Mouse (Mus musculus) heart, embryonic 15.5 days (tissue): ENCODE measurements around the gene Lrrn2. TPM values are rescaled to one million over a fixed set of nuclear protein-coding genes. Genes with fewer than 3 reads are reported as not detected.
"Not testable (repeated sequence)": the region's sequence is repeated elsewhere in the genome, so short reads cannot be mapped to it uniquely, and the experiment has no call there.

Experiments used
- ATAC-seq: fragments of 200-750 bp; cut with Nextera tagmentation; replicated peaks from 2 replicates; pipeline ENCODE4 v1.8.0; 2017; ENCODE audit warnings: low read depth, moderate TSS enrichment; ENCODE audit not compliant: insufficient number of reproducible peaks, insufficient read depth, low FRiP score
- H3K27ac ChIP-seq: fragments of 300-500 bp; sonication (generic); 2 replicates; pipeline ENCODE4 v1.5.1; 2015; ENCODE audit warnings: mild to moderate bottlenecking, inconsistent platforms
- H3K27me3 ChIP-seq: fragments of 300-500 bp; sonication (generic); 2 replicates; pipeline ENCODE4 v1.6.1; 2015; ENCODE audit warnings: inconsistent platforms
- H3K36me3 ChIP-seq: fragments of 300-500 bp; sonication (generic); 2 replicates; pipeline ENCODE4 v1.6.1; 2015; ENCODE audit warnings: mild to moderate bottlenecking, inconsistent platforms
- H3K4me1 ChIP-seq: fragments of 300-500 bp; sonication (generic); replicated peaks from 2 replicates; pipeline ENCODE4 v1.6.1; 2015; ENCODE audit warnings: inconsistent platforms
- H3K4me2 ChIP-seq: fragments of 300-500 bp; sonication (generic); 2 replicates; pipeline ENCODE4 v1.6.1; 2015; ENCODE audit warnings: inconsistent platforms, mild to moderate bottlenecking, moderate library complexity
- H3K4me3 ChIP-seq: fragments of 300-500 bp; sonication (generic); 2 replicates; pipeline ENCODE4 v1.5.1; 2015; ENCODE audit warnings: mild to moderate bottlenecking, inconsistent platforms
- H3K9ac ChIP-seq: fragments of 300-500 bp; sonication (generic); 2 replicates; pipeline ENCODE4 v1.6.1; 2015; ENCODE audit warnings: mild to moderate bottlenecking, inconsistent platforms
- H3K9me3 ChIP-seq: fragments of 300-500 bp; sonication (generic); replicated peaks from 2 replicates; pipeline ENCODE4 v1.6.1; 2016; ENCODE audit warnings: inconsistent platforms
- WGBS: fragments of 180-500 bp; shearing (Covaris S2); methylation state at CpG from one replicate; pipeline ENCODE4 v1.1.7; 2015; ENCODE audit warnings: mixed read lengths; 5-methylcytosine and 5-hydroxymethylcytosine counted together
- microRNA-seq: library from miRNA; unstranded; fragments of <30 nt; microRNA quantifications from one replicate; pipeline ENCODE4, GENCODE M21; 2016
- polyA plus RNA-seq: library from polyadenylated mRNA; unstranded; fragments of >200 nt; fragmentation: Nextera tagmentation; extraction: Ambion mirVana; gene quantifications from 2 replicates; pipeline ENCODE4 v1.2.1, GENCODE M21; 2015

Lrrn2 gene
- polyA plus RNA-seq, 1 experiment from 2014 or later = 9.6 TPM

DNA sequence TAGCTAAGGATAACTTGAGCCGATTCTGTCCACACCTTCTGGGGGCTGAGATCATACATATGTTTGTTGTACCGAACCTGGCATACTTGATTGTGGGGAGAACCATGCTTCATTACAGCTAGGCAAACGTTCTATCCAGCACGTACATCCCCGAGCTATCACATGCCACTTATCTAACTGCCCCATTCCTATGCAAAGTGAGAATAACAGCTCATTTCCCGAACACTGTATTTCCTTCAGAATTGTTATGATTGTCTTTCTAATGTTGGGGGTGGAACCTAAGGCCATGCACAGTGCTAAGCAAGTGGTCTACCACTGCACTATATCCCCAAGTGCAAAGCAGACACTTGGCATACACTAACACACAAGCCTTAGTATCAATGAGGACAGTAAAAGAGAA lies 101.2 kb downstream of the Lrrn2 start:
- ATAC-seq = no peak
- peaks cover 19% of the 10 kb centered on the region for H3K36me3 ChIP-seq
- H3K9me3 ChIP-seq = no peaks in the 10 kb centered on the region
- no peak overlapping the region for H3K4me2 ChIP-seq
- no peaks in the 10 kb centered on the region for H3K4me1 ChIP-seq
- no peaks in the 10 kb centered on the region for H3K27me3 ChIP-seq
- 84% methylated on average over 6 of the region's 6 CpGs for WGBS
- no peak overlapping the region for H3K4me3 ChIP-seq
- H3K9ac ChIP-seq = no peak overlapping the region
- H3K27ac ChIP-seq = no peak overlapping the region

DNA sequence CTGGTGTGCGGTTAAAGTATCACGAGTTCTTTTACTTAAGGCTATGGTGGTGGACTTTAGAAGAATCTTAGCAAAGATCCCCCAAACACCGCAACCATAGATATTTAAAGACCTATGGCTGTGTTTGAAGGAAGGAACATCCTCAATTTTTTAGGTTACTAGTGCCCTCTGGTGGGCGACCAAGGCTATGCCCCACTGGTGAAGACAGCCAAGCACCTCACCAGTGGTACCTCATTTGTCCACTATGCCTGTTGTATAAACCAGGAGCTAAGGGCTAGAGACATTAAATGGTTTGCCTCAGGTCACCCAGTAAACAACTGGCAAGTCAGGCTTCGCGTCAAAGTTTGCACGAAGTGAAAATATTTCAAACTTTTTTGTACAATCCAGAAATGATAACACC lies 102.7 kb downstream of the Lrrn2 start:
- H3K27ac ChIP-seq = no peak overlapping the region
- no peak overlapping the region for H3K4me2 ChIP-seq
- H3K27me3 ChIP-seq = no peaks in the 10 kb centered on the region
- peaks cover 19% of the 10 kb centered on the region for H3K36me3 ChIP-seq
- WGBS = 55% methylated on average over 7 of the region's 7 CpGs
- H3K9me3 ChIP-seq = no peaks in the 10 kb centered on the region
- H3K9ac ChIP-seq = no peak overlapping the region
- H3K4me3 ChIP-seq = no peak overlapping the region
- H3K4me1 ChIP-seq = no peaks in the 10 kb centered on the region
- ATAC-seq = no peak

DNA sequence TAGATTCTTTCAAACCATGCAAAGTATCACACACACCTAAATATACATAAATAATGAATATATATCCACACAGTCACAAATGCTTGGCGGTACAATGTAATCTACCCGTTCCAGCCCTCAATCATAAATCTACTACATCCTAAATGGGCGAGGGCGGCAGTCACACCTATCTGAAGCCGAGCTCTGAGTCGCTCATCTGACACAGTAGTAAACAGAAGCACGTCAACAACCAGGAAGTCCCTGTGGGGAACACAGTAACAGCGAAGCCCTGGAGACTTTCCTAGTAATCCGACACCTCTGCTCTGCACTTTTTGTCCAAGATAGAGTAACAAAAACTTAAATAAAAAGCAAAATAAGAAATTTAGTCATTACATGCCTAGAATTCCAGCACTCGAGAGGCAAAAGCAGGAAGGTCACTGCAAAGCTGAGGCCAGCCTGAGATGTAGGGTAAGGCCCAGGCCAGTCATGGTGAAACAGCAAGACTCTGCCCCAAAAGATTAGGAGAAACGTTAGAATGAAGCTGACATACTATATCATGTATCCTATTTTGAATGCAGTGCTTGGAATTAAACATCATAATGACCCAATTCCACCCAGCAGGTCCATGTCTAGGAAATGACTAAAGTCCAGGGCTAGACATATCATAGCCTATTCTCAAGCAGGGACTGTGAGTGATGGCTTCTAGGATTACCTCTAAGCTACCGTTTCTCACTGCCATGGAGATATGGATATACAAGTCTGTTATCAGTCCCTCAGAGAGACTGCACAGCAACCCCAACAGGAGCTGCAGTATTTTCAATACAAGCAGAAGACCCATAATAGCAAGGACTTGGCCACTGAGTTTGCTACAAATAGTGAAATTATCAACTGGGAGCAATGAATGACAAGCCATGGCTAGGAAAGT lies 108.7 kb downstream of the Lrrn2 start:
- not testable (repeated sequence) for ATAC-seq, H3K9ac ChIP-seq, H3K9me3 ChIP-seq, H3K4me3 ChIP-seq, H3K4me2 ChIP-seq, H3K27me3 ChIP-seq, H3K4me1 ChIP-seq, H3K27ac ChIP-seq
- peaks cover 60% of the 10 kb centered on the region for H3K36me3 ChIP-seq
- 71% methylated on average over 12 of the region's 12 CpGs for WGBS

Small RNAs within 50 kb of the gene (microRNA-seq; reads per million reads assigned to microRNA genes)
- gene Gm44300 = not detected

Other genes with a start within 250 kb of the Lrrn2 start
- gene Nfasc, start 138.5 kb upstream of the Lrrn2 start, polyA plus RNA-seq = 0.28 and 1.2 TPM in 2 replicates
- 22.2 and 27.3 TPM in 2 replicates for gene Mdm4, start 150.3 kb downstream of the Lrrn2 start, polyA plus RNA-seq
- 8.0 and 9.7 TPM in 2 replicates for gene Pik3c2b, start 165.4 kb downstream of the Lrrn2 start, polyA plus RNA-seq